Mouse (Mus musculus) heart, adult 8-10 months (tissue): ENCODE results near the gene Ccnd2. TPM values are rescaled to one million over a fixed set of nuclear protein-coding genes. Genes with fewer than 3 reads are reported as not detected.

Source experiments
- DNase-seq: peaks from one replicate; pipeline ENCODE4 v3.0.0; 2022; ENCODE audit warnings: low spot score
- total RNA-seq, 4 experiments: library from RNA; stranded (reverse); gene quantifications; 2 replicates each; pipeline ENCODE4 v1.2.4; 2022

The Ccnd2 gene
- total RNA-seq, 4 experiments from 2014 or later = 113 to 158 (median 137) TPM

DNA sequence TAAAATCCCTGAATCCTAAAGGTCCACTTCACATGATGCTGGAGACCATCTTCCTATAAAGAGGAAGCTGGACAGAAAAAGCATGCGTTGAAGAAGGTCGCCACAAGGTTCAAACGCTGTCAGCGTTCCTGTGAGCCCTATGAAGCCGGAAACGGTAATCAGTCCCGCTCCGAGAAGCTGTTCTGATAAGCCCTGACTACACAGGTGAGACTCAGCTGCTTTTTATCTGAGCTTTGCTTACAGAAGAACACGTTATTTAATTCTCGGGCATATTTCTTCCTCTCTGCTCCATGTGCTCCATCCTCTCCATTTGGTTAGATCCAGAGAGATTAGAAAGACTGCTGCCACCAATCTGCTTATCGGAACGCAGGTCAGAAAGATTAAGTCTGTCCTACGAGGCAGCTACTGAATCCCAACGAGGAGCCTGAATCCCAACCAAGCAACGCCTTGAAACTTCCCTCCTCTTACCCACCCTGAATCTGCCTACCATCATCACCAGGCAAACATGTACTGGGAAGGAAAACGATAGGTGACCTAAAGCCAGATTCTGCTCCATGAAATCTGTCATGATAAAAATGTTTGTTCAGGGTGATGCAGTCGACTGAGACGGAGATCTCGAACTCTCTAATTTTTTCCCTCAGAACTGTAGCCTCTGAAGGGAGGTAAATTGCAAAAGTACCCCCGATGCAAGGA lies 43.5 kb downstream of the Ccnd2 start:
- no peak for DNase-seq

DNA sequence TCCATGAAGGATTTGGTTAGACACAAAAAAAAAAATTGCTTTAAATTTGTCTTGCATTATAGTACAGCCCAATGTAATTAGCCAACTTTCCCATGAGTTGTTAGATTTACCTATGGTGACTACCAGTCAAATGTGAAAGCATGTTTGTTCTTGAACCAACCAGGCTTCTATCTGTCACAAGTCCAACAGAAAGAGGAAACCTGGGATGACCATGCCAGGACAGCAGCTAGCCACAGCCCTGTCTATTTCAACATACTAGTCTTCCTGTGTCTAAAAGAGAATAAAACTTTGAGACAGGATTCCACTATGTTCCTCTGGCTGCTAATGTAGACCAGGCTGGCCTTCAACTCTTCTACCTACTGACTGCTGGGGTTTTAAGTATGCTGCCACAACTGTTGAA lies 44.6 kb downstream of the Ccnd2 start:
- no peak for DNase-seq

DNA sequence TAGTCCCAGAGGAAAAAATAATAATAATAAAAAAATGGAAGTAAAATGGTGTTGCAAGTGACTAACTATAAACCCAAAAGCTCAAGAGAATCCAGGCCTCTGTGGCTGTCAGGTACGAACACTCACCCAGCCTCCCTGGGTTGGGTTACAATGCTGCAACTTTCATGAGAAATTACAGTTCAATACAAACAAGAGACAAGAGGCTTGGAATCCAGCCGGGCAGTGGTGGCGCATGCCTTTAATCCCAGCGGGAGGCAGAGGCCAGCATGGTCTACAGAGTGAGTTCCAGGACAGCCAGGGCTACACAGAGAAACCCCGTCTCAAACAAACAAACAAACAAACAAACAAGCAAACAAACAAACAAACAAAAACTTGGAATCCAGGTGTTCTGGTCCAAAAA lies 45.3 kb downstream of the Ccnd2 start:
- DNase-seq = no peak

DNA sequence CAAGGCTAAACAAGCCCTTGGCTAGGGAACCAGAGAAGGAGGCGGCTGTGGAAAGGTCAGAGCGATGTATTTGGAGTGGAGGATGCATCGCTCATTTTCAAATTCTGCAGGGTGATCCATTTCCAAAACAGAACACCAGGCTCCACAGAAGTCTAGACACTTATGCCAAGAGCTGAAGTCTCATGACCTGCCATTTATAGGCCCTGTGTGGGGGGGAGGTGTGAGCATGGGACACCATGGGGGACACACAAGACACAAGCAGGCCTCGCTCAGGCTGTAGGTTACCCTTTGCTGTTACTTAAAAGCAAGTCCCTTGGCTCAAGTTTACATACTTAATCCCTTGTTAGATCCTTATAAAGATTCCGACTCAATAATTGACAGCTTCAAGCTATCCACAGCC lies 45.8 kb downstream of the Ccnd2 start:
- peak; percentile 50 for DNase-seq

DNA sequence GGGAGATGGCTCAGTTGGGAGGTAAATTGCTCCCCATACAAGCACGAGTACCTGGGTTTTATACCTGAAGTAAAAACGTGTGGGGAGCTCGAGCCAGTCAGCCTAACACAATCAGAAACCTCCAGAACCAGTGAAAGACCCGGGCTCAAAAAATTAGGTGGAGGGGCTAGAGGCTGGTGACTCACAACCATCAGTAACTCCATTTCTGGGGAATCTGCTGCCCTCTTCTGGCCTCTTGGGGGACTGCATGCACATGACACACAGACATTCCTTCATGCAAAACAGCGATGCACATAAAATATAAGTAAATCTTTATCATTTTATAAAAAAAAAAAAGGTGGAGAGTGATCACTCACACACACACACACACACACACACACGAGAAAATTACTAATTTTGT lies 46.9 kb downstream of the Ccnd2 start:
- DNase-seq = no peak

DNA sequence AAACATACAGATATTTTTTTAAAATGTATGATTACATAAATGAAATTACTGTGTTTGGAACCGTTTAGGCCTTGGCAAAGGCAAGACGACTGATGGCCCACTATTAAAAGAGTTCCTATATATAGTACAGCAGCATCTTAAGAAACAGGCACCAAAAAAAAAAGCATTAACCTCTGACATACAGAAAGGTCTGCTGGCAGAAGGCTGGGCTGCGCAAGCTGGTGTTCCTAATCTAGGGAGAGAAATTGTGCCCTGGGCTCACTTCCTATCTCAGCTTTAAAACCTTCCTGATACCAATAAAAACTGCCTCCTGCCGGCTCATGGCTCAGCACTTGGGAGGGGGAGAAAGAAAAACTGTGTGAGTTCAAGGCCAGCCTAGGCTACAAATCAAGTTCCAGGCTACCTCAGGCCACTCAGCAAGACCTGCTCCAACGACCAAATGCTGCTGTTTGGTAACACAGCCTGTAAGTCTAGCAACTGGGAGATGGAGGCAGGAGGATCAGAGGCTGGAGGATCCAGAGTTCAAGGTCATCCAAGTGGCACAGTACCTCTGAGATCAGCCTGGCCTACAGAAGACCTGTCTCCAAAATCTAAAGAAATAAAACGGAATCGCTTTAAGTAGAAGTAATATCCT lies 47.5 kb downstream of the Ccnd2 start:
- DNase-seq = no peak

DNA sequence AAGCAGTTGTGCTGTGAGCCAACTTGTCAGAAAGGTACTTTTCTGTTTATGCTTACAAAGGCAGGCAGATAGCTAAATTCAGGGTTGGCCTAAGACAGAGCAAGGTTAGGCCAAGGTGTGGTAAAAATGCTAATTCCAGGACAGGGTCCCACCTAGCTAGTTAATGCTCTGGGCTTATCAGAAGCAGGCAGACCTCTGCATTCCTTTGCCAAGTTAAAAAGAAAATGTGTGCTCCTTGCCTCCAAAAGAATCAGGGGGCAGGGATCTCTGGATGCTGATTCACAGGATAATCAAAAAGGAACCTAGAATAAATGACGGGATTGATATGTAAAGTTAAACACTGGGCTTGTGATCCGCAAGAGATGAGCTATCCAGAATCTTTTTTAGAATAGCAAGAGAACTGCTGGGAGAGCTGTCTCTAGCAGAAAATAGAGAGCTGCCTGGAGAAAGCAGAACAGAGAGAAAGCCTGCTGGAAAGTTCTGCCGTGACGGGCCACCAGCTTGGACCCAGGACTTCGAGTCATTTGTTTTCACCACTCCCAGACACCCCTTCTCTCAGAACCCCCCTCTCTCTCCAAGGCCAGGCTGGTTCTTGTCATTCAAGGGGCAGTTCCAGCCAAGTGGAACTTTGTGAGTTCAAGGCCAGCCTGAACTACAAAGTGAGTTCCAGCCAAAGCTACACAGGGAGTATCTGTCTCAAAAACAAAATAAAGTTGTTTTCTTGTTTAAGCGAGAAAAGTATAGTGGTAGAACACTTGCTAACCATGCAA lies 48.3 kb downstream of the Ccnd2 start:
- DNase-seq = no peak

DNA sequence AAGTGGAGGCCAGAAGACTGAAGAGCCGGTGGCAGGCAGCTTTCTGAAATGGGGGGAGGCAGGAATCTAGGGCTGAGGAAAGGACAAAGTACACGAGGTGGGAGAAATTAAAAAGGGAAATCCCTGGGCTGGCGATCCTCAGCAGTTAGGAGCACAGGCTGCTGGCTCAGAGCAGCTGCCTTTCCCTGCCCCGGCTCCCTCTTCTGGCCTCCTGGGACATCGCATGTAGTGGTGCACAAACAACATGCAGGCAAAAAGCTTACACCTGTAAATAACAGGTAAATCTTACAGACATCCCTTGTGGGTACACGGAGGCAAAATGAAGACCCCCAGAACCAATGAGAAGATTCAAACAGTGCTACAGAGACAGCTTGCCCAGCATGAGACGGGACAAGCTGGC lies 57.4 kb downstream of the Ccnd2 start:
- no peak for DNase-seq

DNA sequence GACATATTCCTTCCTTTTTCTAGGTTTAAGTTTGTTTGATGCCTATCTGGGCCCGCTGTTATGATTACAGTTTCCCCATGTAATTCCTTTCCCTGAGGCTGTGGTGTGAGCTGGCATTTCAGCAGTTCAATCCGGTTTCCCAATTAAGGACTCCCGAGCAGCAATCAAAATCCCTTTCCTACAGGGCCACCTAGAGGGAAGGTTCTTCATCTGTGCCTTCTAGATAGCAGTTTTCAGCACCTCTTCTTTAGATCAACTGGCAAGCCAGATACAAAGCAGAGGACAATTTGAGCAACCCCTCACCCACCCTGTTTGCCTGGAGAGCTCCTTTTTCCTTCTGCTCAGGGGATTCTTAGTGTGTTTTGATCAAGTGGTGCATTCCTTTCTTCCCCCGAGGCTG lies 65.3 kb downstream of the Ccnd2 start:
- DNase-seq = peak; percentile 36

DNA sequence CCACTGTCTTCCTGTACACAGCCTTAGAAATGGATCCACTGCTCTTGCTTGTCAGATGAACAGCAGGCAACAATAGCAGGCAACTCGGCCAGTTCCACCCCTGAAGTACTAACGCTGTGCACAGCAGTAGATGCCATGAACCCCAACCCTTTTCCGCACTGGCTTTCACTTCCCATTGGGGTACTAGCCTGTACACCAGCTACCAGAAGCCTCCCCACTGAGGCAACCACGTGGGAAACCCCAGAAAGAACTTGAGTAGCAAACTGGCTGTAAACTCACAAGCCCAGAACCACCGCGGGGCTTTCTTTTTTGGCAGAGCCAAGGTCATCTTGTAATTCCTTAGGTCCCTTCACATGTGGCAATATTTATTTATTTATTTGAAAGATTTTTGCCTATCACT lies 70.2 kb downstream of the Ccnd2 start:
- DNase-seq = no peak

DNA sequence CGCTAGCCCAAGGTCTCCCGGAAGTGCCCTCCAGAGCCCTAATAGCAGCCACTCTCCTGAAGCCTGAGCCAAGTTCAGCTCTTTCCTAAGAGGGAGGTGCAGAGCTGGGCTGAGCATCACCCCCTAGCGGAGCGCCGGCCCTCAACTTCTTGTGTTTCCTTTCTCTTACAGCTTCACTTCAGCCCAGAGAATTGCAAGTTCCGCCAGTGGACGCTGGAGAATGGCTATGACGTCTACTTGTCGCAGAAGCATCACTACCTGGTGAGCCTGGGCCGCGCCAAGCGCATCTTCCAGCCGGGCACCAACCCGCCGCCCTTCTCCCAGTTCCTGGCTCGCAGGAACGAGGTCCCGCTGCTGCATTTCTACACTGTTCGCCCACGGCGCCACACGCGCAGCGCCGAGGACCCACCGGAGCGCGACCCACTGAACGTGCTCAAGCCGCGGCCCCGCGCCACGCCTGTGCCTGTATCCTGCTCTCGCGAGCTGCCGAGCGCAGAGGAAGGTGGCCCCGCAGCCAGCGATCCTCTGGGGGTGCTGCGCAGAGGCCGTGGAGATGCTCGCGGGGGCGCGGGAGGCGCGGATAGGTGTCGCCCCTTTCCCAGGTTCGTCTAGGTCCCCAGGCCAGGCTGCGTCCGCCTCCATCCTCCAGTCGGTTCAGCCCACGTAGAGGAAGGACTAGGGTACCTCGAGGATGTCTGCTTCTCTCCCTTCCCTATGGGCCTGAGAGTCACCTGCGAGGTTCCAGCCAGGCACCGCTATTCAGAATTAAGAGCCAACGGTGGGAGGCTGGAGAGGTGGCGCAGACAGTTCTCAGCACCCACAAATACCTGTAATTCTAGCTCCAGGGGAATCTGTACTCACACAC lies 71.9 kb downstream of the Ccnd2 start:
- DNase-seq = no peak

Other genes starting within 250 kb of the Ccnd2 start
- not detected for gene Dyrk4, start 230.4 kb downstream of the Ccnd2 start, total RNA-seq
- 1 to 10 TPM in 1 of 4 experiments, under 1 TPM in 2, not detected in 1; 0.41 to 1.2 (median 0.75) TPM for gene Rad51ap1, start 212.6 kb downstream of the Ccnd2 start, total RNA-seq
- 10 to 100 TPM in 2 of 4 experiments, 1 to 10 TPM in 2; 8.3 to 15.4 (median 10.5) TPM for gene D6Wsu163e, start 212.2 kb downstream of the Ccnd2 start, total RNA-seq
- gene Fgf6, start 136.6 kb downstream of the Ccnd2 start, total RNA-seq = under 1 TPM; 0.31 to 0.68 (median 0.55) TPM
- not detected for gene Fgf23, start 79.3 kb downstream of the Ccnd2 start, total RNA-seq
- gene Tigar, start 42.6 kb downstream of the Ccnd2 start, total RNA-seq = 10 to 100 TPM; 51.8 to 65.8 (median 59.1) TPM